Mouse (Mus musculus) G1E (cell line): Measurements from ENCODE around the gene Scnm1. TPM values are rescaled to one million over a fixed set of nuclear protein-coding genes. Genes with fewer than 3 reads are reported as not detected.
"Not testable (repeated sequence)": the region's sequence is repeated elsewhere in the genome, so short reads cannot be mapped to it uniquely, and the experiment has no call there.

Experiments used
- ATAC-seq: 2 replicates; pipeline ENCODE4 v1.8.0; 2016; ENCODE audit warnings: mild to moderate bottlenecking; ENCODE audit not compliant: insufficient number of reproducible peaks, poor library complexity, low FRiP score, severe bottlenecking; ENCODE audit errors: extremely low read depth
- DNase-seq: peaks from one replicate; pipeline ENCODE4 v3.0.0; 2012; ENCODE audit warnings: low spot score
- H3K27me3 ChIP-seq: 2 replicates; pipeline ENCODE4 v1.6.1; 2012; ENCODE audit warnings: mild to moderate bottlenecking, low read length, inconsistent platforms; ENCODE audit not compliant: insufficient read depth
- H3K36me3 ChIP-seq: replicated peaks from 2 replicates; pipeline ENCODE3; 2012; ENCODE audit warnings: mild to moderate bottlenecking, inconsistent platforms
- H3K4me1 ChIP-seq: 2 replicates; pipeline ENCODE4 v1.6.1; 2012; ENCODE audit warnings: low read depth, low read length, inconsistent platforms, mixed read lengths; ENCODE audit not compliant: insufficient read depth
- H3K4me3 ChIP-seq: 2 replicates; pipeline ENCODE4 v1.5.1; 2012; ENCODE audit warnings: low read depth, mild to moderate bottlenecking, inconsistent platforms, low read length, moderate library complexity, mixed read lengths
- H3K9me3 ChIP-seq: replicated peaks from 2 replicates; pipeline ENCODE4 v1.6.1; 2012; ENCODE audit warnings: inconsistent platforms
- CTCF ChIP-seq: IDR thresholded peaks from 2 replicates; pipeline ENCODE4 v1.5.1; 2012; ENCODE audit warnings: low read depth, low read length, inconsistent platforms, mixed read lengths
- GATA1 ChIP-seq: IDR thresholded peaks from 2 replicates; pipeline ENCODE4 v1.6.1; 2012; ENCODE audit warnings: borderline replicate concordance, low read length, inconsistent platforms, mixed read lengths
- GATA2 ChIP-seq: IDR thresholded peaks from 2 replicates; pipeline ENCODE4 v1.6.1; 2012; ENCODE audit warnings: low read depth, low read length, inconsistent platforms, borderline replicate concordance
- POLR2AphosphoS5 ChIP-seq: IDR thresholded peaks from 2 replicates; pipeline ENCODE4 v1.6.1; 2012; ENCODE audit warnings: low read depth, low read length, inconsistent platforms; ENCODE audit not compliant: insufficient replicate concordance
- TAL1 ChIP-seq: conservative IDR thresholded peaks from 2 replicates; pipeline ENCODE4 v1.6.1; 2012; ENCODE audit warnings: low read depth, low read length, inconsistent platforms, mixed read lengths
- polyA plus RNA-seq: library from polyadenylated mRNA; stranded (reverse); fragments of >175 nt; gene quantifications from 2 replicates; pipeline ENCODE4 v1.2.3, GENCODE M21; 2012
- total RNA-seq, 2 experiments: library from RNA; stranded (forward) in 1 of 2; stranded (reverse) in 1 of 2; fragments of 200-1000 nt in 1 of 2; fragments of >200 nt in 1 of 2; fragmentation: Nextera tagmentation in 1 of 2; gene quantifications; 2 replicates each; pipeline ENCODE4 v1.2.3; 2014 to 2017

Scnm1 gene
- total and polyA plus RNA-seq, 3 experiments: 8.2 to 85.9 (median 76.8) TPM

GRCm38 (mm10) chr3:95140289-95140595 is 6.4 kb upstream of the Scnm1 start:
- peaks cover 49% of the 10 kb centered on the region for H3K36me3 ChIP-seq
- H3K4me1 ChIP-seq: peaks cover 29% of the 10 kb centered on the region
- H3K9me3 ChIP-seq: no peaks in the 10 kb centered on the region; the same call in 1 of the 2 replicates
- DNase-seq (no peak), ATAC-seq (no peak)
- peak overlapping the region; percentile 18; the same call in 1 of the 2 replicates for H3K4me3 ChIP-seq
- H3K27me3 ChIP-seq: peaks cover 2% of the 10 kb centered on the region; the same call in 1 of the 2 replicates
- TF ChIP-seq CTCF (no peak), GATA2 (no peak), GATA1 (no peak), TAL1 (no peak), POLR2AphosphoS5 (no peak)

GRCm38 (mm10) chr3:95139586-95140288 is 5.9 kb upstream of the Scnm1 start:
- Histone ChIP-seq H3K4me3 (peak overlapping the region; percentile 18; the same call in 1 of the 2 replicates), H3K9me3 (no peaks in the 10 kb centered on the region; the same call in 1 of the 2 replicates), H3K27me3 (peaks cover 2% of the 10 kb centered on the region; the same call in 1 of the 2 replicates), H3K4me1 (peaks cover 34% of the 10 kb centered on the region), H3K36me3 (peaks cover 49% of the 10 kb centered on the region)
- DNase-seq: no peak
- ATAC-seq: no peak
- no peak for TF ChIP-seq POLR2AphosphoS5
- TF ChIP-seq CTCF: no peak

- Histone ChIP-seq H3K9me3 (no peaks in the 10 kb centered on the region; the same call in 1 of the 2 replicates), H3K4me1 (peaks cover 33% of the 10 kb centered on the region), H3K36me3 (peaks cover 53% of the 10 kb centered on the region), H3K4me3 (no peak overlapping the region), H3K27me3 (no peaks in the 10 kb centered on the region)
- ATAC-seq (no peak), DNase-seq (no peak)
- TF ChIP-seq CTCF: no peak
- TF ChIP-seq GATA1: no peak
- TF ChIP-seq POLR2AphosphoS5: no peak
- TF ChIP-seq TAL1: no peak
- TF ChIP-seq GATA2: no peak
These were observed 2.5 kb upstream of the Scnm1 start for GRCm38 (mm10) chr3:95136336-95136735.

GRCm38 (mm10) chr3:95135433-95136052 is 1.7 kb upstream of the Scnm1 start:
- no peaks in the 10 kb centered on the region; the same call in 1 of the 2 replicates for H3K9me3 ChIP-seq
- peaks cover 33% of the 10 kb centered on the region for H3K4me1 ChIP-seq
- no peak for DNase-seq
- peak overlapping the region; percentile 65; the same call in 1 of the 2 replicates for H3K4me3 ChIP-seq
- TF ChIP-seq POLR2AphosphoS5 (no peak), CTCF (no peak)
- H3K27me3 ChIP-seq: no peaks in the 10 kb centered on the region
- peaks cover 53% of the 10 kb centered on the region for H3K36me3 ChIP-seq
- ATAC-seq: no peak

GRCm38 (mm10) chr3:95135023-95135422 is 1.2 kb upstream of the Scnm1 start:
- Histone ChIP-seq H3K4me1 (peaks cover 35% of the 10 kb centered on the region), H3K36me3 (peaks cover 52% of the 10 kb centered on the region), H3K27me3 (no peaks in the 10 kb centered on the region), H3K4me3 (peak overlapping the region; percentile 65), H3K9me3 (no peaks in the 10 kb centered on the region; the same call in 1 of the 2 replicates)
- ATAC-seq (peak; percentile 54), DNase-seq (peak; percentile 82)
- TF ChIP-seq CTCF (no peak), GATA1 (no peak), GATA2 (no peak), TAL1 (no peak), POLR2AphosphoS5 (no peak)

- DNase-seq, H3K4me3 ChIP-seq, ATAC-seq, H3K27me3 ChIP-seq, H3K9me3 ChIP-seq: not testable (repeated sequence)
- Histone ChIP-seq H3K36me3 (peaks cover 53% of the 10 kb centered on the region), H3K4me1 (peaks cover 39% of the 10 kb centered on the region)
These were observed 322 bp upstream of the Scnm1 start for GRCm38 (mm10) chr3:95134133-95134532.

- DNase-seq: no peak
- no peak for TF ChIP-seq CTCF
- TF ChIP-seq POLR2AphosphoS5: no peak
- no peak for TF ChIP-seq GATA1
- no peak for TF ChIP-seq GATA2
- TF ChIP-seq TAL1: no peak
- Histone ChIP-seq H3K4me1 (peaks cover 40% of the 10 kb centered on the region), H3K27me3 (no peaks in the 10 kb centered on the region), H3K36me3 (peaks cover 62% of the 10 kb centered on the region), H3K9me3 (no peaks in the 10 kb centered on the region), H3K4me3 (peak overlapping the region; percentile 72)
- ATAC-seq: no peak
These were observed 635 bp downstream of the Scnm1 start for GRCm38 (mm10) chr3:95133176-95133575.

GRCm38 (mm10) chr3:95132389-95132788 is 1.4 kb downstream of the Scnm1 start:
- H3K27me3 ChIP-seq, H3K4me3 ChIP-seq, H3K9me3 ChIP-seq, DNase-seq, ATAC-seq: not testable (repeated sequence)
- Histone ChIP-seq H3K36me3 (peaks cover 64% of the 10 kb centered on the region), H3K4me1 (peaks cover 40% of the 10 kb centered on the region)
